Mouse (Mus musculus) liver, postnatal 0 days (tissue): ENCODE measurements around the gene Tmem156.

Experiments used
- CTCF ChIP-seq: sonication (generic); IDR thresholded peaks from 2 replicates; pipeline ENCODE4 v1.5.1; 2016; ENCODE audit warnings: antibody characterized with exemption, low read depth
- EP300 ChIP-seq: IDR thresholded peaks from 2 replicates; pipeline ENCODE4 v1.6.1; 2016; ENCODE audit warnings: antibody characterized with exemption, low read depth, mild to moderate bottlenecking

GRCm38 (mm10) chr5:65101621-65102020, 9.7 kb upstream of the Tmem156 start:
- TF ChIP-seq EP300: no peak
- no peak for TF ChIP-seq CTCF
